Mouse (Mus musculus) right cerebral cortex, postnatal 10 days (tissue): ENCODE measurements around the gene C9orf72.
A peak's percentile ranks its signal among the peaks of the same experiment; 100 is the strongest.

Experiments used
- DNase-seq, 2 experiments: peaks; one replicate each; pipeline ENCODE4 v3.0.0; 2021; ENCODE audit warnings: low spot score in 2 of 2

The C9orf72 gene

GRCm38 (mm10) chr4:35177926-35178645, 47.9 kb downstream of the C9orf72 start:
- no peak for DNase-seq

- no peak for DNase-seq
These were observed 50.4 kb downstream of the C9orf72 start for GRCm38 (mm10) chr4:35175566-35175965.

- no peak for DNase-seq
These were observed 52.4 kb downstream of the C9orf72 start for GRCm38 (mm10) chr4:35173551-35173950.

GRCm38 (mm10) chr4:35172471-35172870, 53.5 kb downstream of the C9orf72 start:
- DNase-seq = no peak

- peak in 1 of 2 experiments; percentile 32 for DNase-seq
These were observed 56.3 kb downstream of the C9orf72 start for GRCm38 (mm10) chr4:35169571-35170125.

GRCm38 (mm10) chr4:35167855-35168254, 58.1 kb downstream of the C9orf72 start:
- DNase-seq = no peak

GRCm38 (mm10) chr4:35165947-35166346, 60.0 kb downstream of the C9orf72 start:
- no peak for DNase-seq

- DNase-seq = no peak
These were observed 60.7 kb downstream of the C9orf72 start for GRCm38 (mm10) chr4:35165275-35165674.

- no peak for DNase-seq
These were observed 68.2 kb downstream of the C9orf72 start for GRCm38 (mm10) chr4:35157815-35158214.

GRCm38 (mm10) chr4:35156751-35157611, 69.0 kb downstream of the C9orf72 start, which contains the start of gene Mob3b:
Gene Mob3b, minus strand, starts transcription at chr4:35157484.
- peak; percentile 75 to 88 for DNase-seq

- DNase-seq = peak in 1 of 2 experiments; percentile 39
These were observed 69.8 kb downstream of the C9orf72 start for GRCm38 (mm10) chr4:35156149-35156611.

GRCm38 (mm10) chr4:35155132-35155922, 70.6 kb downstream of the C9orf72 start:
- DNase-seq = no peak

- DNase-seq = no peak
These were observed 71.9 kb downstream of the C9orf72 start for GRCm38 (mm10) chr4:35154051-35154450.

GRCm38 (mm10) chr4:35151756-35152155, 74.2 kb downstream of the C9orf72 start, which contains the start of gene Ifnk:
Gene Ifnk, plus strand, starts transcription at chr4:35152056.
- DNase-seq = no peak

- no peak for DNase-seq
These were observed 75.3 kb downstream of the C9orf72 start for GRCm38 (mm10) chr4:35150706-35151105.

- no peak for DNase-seq
These were observed 77.6 kb downstream of the C9orf72 start for GRCm38 (mm10) chr4:35148326-35148725.

- DNase-seq = no peak
These were observed 79.4 kb downstream of the C9orf72 start for GRCm38 (mm10) chr4:35146597-35146996.

- no peak for DNase-seq
These were observed 80.2 kb downstream of the C9orf72 start for GRCm38 (mm10) chr4:35145726-35146125.

GRCm38 (mm10) chr4:35143472-35144102, 82.4 kb downstream of the C9orf72 start:
- no peak for DNase-seq
